Mouse (Mus musculus): ENCODE results near the gene Iqcf1.

Gene Iqcf1

DNA sequence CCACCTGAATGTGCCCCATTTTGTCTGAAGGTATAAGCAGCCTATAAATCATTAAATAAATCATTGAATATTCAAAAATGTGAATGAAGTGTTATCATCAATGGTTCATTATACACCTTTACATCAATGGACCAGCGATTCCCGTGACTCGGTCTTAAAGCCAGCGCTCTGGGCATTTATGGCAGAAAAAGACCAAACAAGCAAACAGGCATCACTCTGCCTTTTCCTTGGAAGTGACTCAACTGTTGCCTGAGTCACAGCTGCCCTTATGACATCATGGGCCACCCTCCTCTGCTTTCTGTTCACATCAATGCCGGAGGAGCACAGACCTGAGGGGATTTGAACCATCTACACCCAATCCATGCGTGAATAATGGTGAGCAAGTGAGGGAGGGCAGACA lies at the start of gene Iqcf1:
Gene Iqcf1 (plus strand): TSS at position 301 of the 400 bp plus-strand sequence.
- peak in 1 of 2 experiments; percentile 34 for DNase-seq (ENCODE audit: inconsistent age in 2 of 2, low spot score in 1 of 2)

DNA sequence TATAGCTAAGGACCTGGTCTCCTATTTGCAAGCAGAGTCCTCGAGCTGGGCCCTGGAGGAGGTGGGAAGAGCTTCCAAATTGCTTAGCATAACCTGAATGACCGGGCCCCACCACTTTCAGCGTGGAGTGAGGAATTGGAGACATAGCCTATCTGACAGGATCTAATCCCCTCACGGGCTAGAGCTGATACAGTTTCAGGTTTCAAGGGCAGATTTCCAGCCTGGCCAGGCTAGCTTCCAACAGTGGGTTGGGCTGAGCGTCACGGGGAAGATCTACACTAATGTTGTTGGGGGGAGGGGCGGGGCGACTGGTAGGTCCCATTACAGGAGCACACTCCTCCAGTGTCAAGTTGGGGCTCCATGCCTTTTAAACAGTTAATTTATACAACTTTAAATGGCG lies 49.1 kb upstream of the Iqcf1 start:
- peak; percentile 70 to 89 for DNase-seq (ENCODE audit: inconsistent age in 2 of 2, low spot score in 1 of 2)

DNA sequence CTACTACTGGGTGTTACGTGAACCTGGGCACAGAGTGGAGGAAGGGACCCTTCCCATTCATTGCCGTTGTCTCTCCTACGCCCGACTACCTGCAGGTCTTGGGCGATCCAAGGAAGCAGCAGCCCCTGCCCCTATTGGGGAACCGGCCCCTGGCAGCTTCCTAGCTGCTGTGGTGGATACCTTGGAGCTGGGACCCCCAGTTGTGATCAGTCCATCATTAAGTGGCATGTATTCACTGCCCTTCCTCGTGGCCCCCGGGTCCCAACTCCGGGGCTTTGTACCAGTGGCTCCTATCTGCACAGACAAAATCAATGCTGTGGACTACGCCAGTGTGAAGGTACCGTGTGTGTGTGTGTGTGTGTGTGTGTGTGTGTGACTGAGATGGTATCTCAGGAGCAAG lies 48.5 kb upstream of the Iqcf1 start:
- DNase-seq (ENCODE audit: inconsistent age in 2 of 2, low spot score in 1 of 2) = no peak

DNA sequence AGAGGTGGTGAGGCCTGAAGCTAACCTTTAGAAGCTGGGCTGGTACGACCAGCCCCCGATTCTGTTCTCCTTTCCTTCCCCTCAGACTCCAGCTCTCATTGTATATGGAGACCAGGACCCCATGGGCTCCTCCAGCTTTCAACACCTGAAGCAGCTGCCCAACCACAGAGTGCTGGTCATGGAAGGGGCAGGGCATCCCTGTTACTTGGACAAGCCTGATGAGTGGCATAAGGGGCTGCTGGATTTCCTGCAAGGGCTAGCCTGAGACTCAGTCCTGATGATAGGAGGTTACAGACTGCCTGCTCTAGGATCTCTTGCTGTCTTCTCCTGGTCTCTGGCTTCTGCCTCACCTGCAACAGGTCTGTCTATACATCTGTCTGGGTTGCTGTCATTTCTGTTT lies 47.9 kb upstream of the Iqcf1 start:
- no peak for DNase-seq (ENCODE audit: inconsistent age in 2 of 2, low spot score in 1 of 2)

DNA sequence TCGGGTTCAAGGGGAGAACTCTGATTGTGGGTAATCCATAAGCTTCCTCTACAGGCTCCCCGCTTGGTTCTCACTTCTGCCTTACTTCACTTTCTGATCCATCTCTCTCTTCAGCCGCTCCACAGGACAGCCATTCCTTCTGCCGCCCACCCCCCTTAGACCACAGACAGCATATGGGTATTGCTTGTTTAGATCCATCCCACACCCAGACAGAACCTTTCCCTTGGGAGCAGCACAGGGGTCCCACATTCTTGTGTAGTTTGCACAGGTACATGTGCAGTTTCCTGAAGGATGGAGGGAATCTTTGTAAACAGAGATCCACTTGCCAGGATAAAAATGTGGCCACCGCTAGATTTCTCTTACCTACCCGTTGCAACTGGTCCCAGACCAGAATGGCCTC lies 47.4 kb upstream of the Iqcf1 start:
- no peak for DNase-seq (ENCODE audit: inconsistent age in 2 of 2, low spot score in 1 of 2)

DNA sequence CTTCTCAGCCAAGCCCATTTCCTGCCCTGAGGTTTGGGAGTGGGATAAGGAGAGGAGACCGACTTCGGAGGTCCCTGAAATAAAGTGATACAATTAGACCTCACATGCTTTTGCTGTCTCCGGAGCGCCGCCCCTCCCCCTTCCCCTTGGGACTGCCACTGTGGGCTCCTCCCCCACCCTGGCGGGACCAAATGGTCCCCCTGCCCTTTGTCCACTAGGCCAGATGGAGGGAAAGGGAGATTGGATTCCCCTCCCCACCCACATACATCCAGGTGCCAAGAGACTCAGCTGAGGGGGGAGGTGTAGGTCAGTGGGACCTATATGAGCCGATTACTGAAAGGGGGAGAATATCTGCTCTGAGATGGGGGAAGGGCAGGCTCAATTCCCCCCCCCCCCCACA lies 46.9 kb upstream of the Iqcf1 start:
- DNase-seq (ENCODE audit: inconsistent age in 2 of 2, low spot score in 1 of 2) = peak; percentile 52 to 65

DNA sequence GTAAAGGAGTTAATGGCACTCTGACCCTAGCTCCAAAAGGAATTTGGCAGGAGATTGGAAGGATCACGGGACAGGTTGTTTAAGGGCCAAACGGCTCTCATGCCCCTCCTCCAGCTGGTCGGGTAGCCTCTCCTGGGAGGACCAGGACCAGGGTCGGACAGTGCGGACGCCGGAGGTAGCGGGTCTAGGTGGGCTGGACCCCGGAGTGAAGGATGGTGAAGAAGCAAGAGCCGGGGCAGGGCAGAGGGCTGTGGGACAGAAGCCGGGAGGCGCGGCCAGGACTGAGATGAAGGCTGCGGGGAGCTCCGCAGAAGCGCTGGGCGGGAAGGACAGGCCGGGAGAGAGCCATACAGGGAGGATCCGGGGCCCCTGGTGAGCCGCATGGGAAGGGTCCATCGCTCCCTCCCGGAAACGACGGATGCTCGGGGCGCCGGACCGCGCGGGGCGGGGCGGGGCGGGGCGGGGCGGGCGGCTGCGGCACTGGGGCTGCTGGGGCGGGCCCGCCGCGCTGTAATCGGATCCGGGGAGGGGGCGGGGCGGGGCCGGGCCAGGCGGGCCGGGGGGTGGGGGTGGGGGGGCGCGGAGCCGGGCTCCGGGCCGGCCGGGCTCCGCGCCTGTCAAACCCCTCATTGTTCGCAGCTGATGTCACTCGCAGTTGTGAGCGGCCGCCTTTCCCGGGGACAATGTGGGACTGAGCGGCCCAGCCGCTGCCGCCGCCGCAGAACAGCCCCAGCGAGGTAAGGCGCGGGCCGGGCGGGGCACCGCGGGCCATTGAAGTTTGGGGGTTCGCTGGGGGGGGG lies 46.3 kb upstream of the Iqcf1 start, which contains the start of gene Pcbp4:
Gene Pcbp4 (plus strand): TSS at position 21 of the 800 bp plus-strand sequence.
- DNase-seq (ENCODE audit: inconsistent age in 2 of 2, low spot score in 1 of 2) = peak; percentile 72 to 89

DNA sequence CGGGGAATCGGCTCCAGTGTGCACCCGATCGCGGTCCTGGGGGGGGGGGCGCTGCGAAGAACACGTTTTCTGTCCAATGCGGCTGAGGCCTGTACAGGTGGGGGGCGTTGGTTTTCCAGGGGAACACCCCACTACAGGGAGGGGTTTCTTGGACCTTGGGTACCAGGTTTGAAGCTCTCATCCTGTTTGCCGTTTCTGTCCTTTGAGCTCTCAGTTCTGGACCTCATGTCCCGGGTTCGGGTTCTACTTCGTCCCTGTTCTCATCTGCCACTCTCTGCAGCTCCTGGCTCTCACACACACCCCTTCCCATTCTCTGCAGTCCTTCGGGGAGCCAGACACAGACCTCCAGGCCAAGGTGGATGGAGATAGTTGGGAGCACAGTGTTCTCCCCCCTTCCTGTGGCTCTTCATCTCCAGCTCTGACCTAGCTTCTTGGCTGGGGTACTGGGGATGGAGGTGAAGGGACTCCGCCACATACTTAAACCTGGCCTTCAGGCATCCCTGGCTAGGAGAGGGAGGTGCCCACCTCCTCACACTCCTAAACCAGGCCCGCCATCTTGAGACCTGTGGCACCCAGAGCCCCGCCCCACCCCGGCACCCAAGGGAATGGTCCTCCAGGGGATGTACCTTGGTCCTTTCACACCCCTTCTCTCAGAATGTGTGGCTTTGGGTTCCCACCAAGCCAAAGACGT lies 45.6 kb upstream of the Iqcf1 start:
- DNase-seq (ENCODE audit: inconsistent age in 2 of 2, low spot score in 1 of 2) = peak in 1 of 2 experiments; percentile 64

DNA sequence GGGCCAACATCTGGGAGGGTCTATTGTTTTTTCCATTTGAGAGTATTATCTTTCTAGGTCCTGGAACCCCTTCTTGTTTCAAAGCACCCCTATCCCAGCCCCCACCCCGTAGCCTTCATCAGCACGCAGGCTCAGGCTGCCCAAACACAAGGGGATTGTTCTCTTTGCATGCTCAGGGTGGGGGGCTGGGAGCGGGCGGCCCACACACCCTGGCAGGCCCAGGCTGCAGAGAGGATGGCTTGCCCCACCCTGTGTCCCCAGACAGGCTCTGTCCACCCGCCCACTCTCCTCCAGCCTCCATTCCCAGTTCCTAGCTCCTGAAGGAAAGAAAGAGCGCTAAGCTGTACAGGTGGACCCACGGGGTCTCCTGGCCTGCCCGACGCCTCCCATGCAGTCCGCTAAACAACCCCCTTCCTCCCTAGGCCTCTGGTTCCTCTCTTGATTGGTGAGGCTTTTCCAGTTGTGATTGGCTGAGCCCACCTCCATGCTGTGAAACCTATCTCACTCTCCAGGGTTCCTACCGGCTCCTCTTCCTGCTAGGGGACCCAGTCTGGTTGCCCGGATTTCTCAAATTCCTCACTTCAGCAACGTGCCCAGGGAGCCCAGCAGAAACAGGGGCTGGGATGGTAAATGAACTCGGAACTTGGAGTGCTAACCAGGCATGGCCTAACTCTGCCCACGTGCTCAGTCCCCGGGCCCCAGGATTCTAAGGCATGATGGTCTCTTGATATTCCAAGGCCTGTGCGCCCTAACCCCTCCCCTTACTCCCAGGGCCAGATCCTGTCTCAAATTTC lies 44.7 kb upstream of the Iqcf1 start:
- DNase-seq (ENCODE audit: inconsistent age in 2 of 2, low spot score in 1 of 2) = no peak

DNA sequence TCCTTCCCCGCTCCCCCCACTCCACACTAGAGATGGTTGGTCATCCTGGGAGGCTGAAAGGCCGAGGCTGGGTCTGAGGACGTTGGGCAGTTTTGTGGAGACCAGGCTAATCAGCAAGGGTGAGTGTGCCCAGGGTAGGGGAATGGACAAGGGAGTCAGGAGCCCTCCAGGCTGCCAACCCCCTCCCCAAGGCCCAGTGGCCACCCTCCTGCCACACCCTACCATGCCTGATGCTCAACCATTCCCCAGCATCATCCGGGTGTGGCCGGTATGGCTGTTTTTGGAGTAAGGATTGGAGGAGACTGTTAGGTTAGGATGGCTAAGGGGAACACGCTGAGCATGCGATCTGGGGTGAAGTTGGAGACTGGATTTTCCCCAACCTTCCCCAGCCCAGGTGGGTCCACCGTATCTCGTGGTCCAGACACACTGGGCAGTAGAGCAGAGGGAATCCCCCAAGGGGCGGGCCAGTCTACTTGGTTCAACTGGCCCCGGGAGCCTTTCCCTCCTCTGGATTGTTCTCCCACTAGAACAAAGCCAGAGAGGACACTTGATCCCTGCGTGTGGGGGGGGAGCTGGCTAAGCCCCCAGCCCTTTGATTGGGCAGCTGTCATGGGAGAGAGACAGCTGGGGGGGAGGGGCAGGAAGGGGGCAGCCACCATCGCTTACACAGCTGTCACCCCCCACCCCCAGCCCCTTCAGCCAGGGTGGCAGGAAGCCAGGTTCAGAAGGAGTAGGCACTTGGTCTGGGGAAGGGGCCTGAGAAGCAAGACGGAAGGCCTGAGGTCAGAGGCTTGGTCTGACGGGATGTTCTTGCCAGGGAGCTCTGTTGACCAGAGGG lies 43.2 kb upstream of the Iqcf1 start:
- no peak for DNase-seq (ENCODE audit: inconsistent age in 2 of 2, low spot score in 1 of 2)

DNA sequence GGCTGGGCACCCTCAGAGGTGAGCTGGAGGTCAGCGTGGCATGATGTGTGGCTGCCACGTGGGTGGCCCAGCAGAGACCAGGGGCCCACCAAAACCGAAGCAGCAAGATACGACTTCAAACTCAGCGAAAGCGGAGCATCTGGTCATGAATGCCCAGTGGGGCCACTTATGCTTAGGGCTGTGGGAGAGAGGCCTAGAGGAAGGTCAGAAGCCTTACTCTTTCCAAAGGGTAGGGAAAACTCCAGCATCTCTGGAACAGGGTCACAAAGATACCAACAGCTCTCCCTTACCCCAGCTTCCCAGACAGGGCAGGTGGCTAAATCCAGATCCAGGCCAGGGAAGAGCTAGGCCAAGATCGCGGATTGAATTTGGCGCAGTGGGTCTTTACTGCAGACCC lies 42.6 kb upstream of the Iqcf1 start:
- no peak for DNase-seq (ENCODE audit: inconsistent age in 2 of 2, low spot score in 1 of 2)

DNA sequence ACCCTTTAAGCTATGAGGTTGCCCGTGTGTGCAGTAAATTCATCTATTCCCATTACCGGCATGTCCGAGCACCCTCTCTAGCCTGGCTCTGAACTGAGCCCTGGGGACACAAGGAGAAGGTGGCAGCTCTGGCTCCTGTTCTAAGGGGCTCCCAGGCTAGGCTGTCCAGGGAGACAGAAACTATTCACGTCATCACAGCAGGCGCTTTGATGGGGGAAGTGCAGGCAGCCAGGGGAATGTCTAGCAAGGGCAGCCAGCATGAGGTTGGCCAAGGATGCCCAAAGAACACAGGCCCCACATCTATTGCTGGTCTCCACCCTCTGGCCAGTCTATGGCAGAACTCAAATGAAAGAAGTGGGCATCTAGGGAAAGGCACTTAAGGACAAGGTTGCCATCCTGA lies 41.8 kb upstream of the Iqcf1 start:
- DNase-seq (ENCODE audit: inconsistent age in 2 of 2, low spot score in 1 of 2) = no peak

DNA sequence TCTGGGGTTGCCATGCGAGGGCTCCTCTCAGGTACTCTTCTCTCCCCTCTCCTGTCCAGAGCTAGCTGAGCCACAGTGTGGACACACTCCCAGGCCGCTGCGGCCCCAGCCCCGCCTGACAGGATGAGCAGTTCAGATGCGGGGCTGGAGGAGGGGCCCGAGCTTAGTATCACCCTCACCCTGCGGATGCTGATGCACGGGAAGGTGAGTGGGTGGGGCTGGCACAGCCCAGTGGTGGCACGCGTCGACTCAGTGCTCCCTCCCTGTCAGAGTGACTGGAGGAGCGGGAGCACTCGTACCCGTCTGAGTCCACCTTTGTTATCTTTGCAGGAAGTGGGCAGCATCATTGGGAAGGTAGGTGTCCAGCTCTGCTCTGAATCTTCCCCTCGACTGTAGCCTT lies 39.8 kb upstream of the Iqcf1 start:
- no peak for DNase-seq (ENCODE audit: inconsistent age in 2 of 2, low spot score in 1 of 2)

DNA sequence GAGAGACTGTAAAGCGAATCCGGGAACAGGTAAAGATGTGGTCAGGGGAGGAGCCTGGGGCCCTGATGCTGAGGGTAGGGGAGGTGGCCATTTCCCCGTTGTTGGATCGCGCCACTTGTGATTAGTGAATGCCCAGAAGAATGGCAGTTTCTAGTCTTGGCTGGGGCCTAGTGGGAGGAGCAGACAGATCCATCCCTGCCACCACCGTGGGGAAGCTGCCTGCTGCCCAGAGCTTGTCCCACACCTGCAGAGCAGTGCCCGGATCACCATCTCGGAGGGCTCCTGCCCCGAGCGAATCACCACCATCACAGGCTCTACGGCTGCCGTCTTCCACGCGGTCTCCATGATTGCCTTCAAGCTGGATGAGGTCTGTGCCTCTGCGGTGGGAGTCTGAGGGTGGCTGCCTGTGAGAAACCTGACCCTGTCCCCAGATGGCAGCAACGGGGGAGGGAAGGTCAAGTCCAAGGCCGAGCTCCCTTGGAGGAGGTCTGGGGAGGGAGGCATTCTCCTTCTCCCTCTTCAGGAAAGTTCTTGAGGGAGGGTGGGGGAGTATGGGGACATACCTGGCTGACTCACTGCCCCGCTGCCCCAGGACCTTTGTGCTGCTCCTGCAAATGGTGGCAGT lies 39.3 kb upstream of the Iqcf1 start:
- no peak for DNase-seq (ENCODE audit: inconsistent age in 2 of 2, low spot score in 1 of 2)

DNA sequence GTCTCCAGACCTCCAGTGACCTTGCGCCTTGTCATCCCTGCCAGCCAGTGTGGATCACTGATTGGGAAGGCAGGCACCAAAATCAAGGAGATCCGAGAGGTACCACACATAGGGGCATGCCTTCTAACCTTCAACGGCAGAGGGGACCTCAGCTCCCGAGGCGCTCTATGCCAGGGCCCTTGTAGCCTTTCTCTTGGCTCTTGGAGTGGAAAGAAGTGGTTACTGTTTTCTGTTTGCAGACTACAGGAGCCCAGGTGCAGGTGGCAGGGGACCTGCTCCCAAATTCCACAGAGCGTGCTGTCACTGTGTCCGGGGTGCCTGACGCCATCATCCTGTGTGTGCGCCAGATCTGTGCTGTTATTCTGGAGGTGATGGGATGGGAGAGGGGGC lies 38.7 kb upstream of the Iqcf1 start:
- DNase-seq (ENCODE audit: inconsistent age in 2 of 2, low spot score in 1 of 2) = no peak

DNA sequence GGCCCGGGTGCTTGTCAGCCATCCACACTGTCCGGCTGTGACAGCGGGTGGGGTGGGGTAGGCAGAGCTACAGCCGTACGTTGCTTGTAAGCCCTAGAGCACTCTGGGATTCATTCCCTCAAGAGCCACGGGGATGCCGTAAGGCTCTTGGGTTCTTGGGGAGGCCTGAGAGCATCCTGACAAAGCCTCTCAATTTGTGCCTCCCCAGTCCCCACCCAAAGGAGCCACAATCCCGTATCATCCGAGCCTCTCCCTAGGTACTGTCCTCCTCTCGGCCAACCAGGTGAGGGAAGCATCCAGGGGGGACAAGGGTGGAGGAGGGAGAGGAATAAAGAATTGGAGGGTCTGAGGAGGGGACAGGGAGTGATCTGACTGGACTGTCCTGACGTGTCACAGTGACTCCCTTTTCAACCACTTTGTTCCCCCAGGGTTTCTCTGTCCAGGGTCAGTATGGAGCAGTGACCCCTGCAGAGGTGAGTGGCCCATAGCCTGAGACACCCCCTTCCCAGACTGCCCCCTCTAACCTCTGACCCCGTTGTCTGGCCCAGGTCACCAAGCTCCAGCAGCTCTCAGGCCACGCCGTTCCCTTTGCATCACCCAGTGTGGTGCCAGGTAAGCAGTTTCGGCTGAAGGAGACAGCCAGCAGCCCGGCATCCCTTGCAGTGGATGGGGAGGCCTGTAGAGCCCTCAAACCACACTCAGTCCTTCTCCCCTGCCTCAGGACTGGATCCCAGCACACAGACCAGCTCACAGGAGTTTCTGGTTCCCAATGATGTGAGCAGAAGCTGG lies 37.9 kb upstream of the Iqcf1 start:
- DNase-seq (ENCODE audit: inconsistent age in 2 of 2, low spot score in 1 of 2) = no peak

DNA sequence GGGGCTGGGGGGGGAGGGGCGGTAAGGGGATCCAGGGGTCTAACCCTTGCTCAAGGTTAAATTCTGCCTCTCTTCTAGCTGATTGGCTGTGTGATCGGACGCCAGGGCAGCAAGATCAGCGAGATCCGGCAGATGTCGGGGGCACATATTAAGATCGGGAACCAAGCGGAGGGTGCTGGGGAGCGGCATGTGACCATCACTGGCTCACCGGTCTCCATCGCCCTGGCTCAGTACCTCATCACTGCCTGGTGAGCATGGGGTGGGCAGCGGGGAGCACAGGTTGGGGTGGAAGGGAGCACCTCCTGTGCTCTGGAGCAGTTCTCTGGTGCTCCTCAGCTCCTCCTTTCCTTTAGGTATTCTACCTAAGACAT lies 37.4 kb upstream of the Iqcf1 start:
- DNase-seq (ENCODE audit: inconsistent age in 2 of 2, low spot score in 1 of 2) = no peak

DNA sequence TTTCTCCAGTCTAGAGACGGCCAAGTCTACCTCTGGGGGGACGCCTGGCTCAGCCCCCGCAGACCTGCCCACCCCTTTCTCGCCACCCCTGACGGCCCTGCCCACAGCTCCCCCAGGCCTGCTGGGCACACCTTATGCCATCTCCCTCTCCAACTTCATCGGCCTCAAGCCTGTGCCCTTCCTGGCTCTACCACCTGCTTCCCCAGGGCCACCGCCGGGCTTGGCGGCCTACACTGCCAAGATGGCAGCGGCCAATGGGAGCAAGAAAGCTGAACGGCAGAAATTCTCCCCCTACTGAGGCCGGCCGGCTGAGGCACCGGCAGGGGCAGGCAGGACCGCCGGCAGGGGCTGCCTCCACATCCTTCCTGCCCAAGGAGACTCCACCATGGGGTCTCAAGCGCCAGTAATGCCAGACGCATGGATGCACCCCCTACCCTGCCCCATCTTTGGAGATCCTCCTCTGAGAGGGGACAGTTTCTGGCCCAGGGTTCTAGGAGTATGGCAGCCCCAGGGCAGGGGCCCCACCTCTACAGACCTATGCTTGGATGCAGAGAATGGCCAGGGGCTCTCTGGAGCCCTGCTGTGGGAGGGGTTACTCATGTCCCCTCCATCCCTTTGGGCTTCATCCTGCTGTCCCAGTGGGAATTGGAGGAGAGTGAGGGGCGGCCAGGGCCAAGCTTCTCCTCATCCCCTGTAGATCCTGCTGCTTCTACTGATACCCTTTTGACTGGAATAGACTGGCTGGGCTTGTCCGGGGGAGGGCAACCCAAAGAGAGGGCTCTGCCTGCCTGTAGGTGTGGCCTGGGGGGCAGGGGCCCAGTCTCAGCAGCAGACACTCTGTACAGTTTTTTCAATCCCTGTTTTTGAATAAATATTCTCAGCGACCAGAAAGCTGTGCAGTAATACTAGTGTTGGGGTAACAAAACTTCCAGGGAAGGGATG lies 36.4 kb upstream of the Iqcf1 start:
- DNase-seq (ENCODE audit: inconsistent age in 2 of 2, low spot score in 1 of 2) = no peak
